Mouse (Mus musculus) embryonic facial prominence, embryonic 11.5 days (tissue): ENCODE data around the gene Elavl3. TPM values are rescaled to one million over a fixed set of nuclear protein-coding genes. Genes with fewer than 3 reads are reported as not detected.
"Not testable (repeated sequence)": the region's sequence is repeated elsewhere in the genome, so short reads cannot be mapped to it uniquely, and the experiment has no call there.

Experiments
- ATAC-seq: fragments of 200-750 bp; cut with Nextera tagmentation; replicated peaks from 2 replicates; pipeline ENCODE4 v1.8.0; 2017; ENCODE audit warnings: low read depth; ENCODE audit not compliant: insufficient number of reproducible peaks, low FRiP score, low TSS enrichment
- DNase-seq: peaks from one replicate; pipeline ENCODE4 v3.0.0-alpha.2; 2015; ENCODE audit warnings: low spot score
- H3K27ac ChIP-seq: fragments of 300-500 bp; sonication (generic); replicated peaks from 2 replicates; pipeline ENCODE4 v1.5.1; 2014; ENCODE audit warnings: mild to moderate bottlenecking, low read depth, low read length, control low read depth
- H3K27me3 ChIP-seq: fragments of 300-500 bp; sonication (generic); 2 replicates; pipeline ENCODE4 v1.6.1; 2014; ENCODE audit warnings: mild to moderate bottlenecking, low read length, moderate library complexity, mixed read lengths; ENCODE audit not compliant: control insufficient read depth, insufficient read depth
- H3K36me3 ChIP-seq: fragments of 300-500 bp; sonication (generic); replicated peaks from 2 replicates; pipeline ENCODE4 v1.6.1; 2014; ENCODE audit warnings: low read depth, mild to moderate bottlenecking, low read length, moderate library complexity, mixed read lengths; ENCODE audit not compliant: control insufficient read depth, insufficient read depth
- H3K4me1 ChIP-seq: fragments of 300-500 bp; sonication (generic); 2 replicates; pipeline ENCODE4 v1.6.1; 2014; ENCODE audit warnings: low read length, mixed read lengths; ENCODE audit not compliant: control insufficient read depth, insufficient read depth
- H3K4me2 ChIP-seq: fragments of 300-500 bp; sonication (generic); 2 replicates; pipeline ENCODE4 v1.6.1; 2014; ENCODE audit warnings: low read depth, mild to moderate bottlenecking, control low read depth, low read length, moderate library complexity
- H3K4me3 ChIP-seq: fragments of 300-500 bp; sonication (generic); 2 replicates; pipeline ENCODE4 v1.5.1; 2014; ENCODE audit warnings: low read depth, low read length, control low read depth
- H3K9ac ChIP-seq: fragments of 300-500 bp; sonication (generic); replicated peaks from 2 replicates; pipeline ENCODE4 v1.6.1; 2014; ENCODE audit warnings: mild to moderate bottlenecking, control low read depth, low read length
- H3K9me3 ChIP-seq: fragments of 300-500 bp; sonication (generic); replicated peaks from 2 replicates; pipeline ENCODE4 v1.6.1; 2016; ENCODE audit warnings: mild to moderate bottlenecking, low read length, inconsistent platforms, mixed read lengths; ENCODE audit not compliant: control insufficient read depth
- WGBS: fragments of 180-500 bp; shearing (Covaris S2); extraction: QIAGEN DNeasy Blood & Tissue Kit; methylation state at CpG from one replicate; pipeline ENCODE4 v1.1.7; 2014; 5-methylcytosine and 5-hydroxymethylcytosine counted together
- polyA plus RNA-seq: library from polyadenylated mRNA; unstranded; fragments of >200 nt; fragmentation: Nextera tagmentation; extraction: Ambion mirVana; gene quantifications from 2 replicates; pipeline ENCODE4 v1.2.1, GENCODE M21; 2014

The Elavl3 gene
- polyA plus RNA-seq, 1 experiment from 2014 or later: 11.2 TPM

DNA sequence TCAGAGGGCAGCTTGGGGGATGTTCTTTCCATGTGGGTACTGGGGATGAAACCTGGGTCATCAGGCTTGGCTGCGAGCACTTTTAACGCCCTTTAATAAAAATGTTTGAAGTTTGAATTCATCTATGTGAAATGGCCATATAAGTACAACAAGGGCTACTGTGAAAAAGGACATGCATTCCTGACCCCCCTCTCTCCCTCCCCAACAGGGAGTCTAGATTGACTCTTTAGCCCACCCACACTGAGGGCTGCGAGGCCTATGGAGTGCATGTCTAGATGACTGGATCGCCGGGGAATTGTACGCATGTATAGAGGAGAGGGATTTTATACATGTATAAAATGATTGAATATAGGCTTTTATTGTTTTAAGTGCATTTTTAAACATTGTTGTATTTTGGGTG, 34.2 kb upstream of the Elavl3 start:
- H3K9me3 ChIP-seq: no peaks in the 10 kb centered on the region
- no peak overlapping the region for H3K27ac ChIP-seq
- 75% methylated on average over 6 of the region's 6 CpGs for WGBS
- no peaks in the 10 kb centered on the region for H3K4me1 ChIP-seq
- H3K4me3 ChIP-seq: peak overlapping the region; percentile 70
- no peaks in the 10 kb centered on the region for H3K36me3 ChIP-seq
- no peak for ATAC-seq
- H3K27me3 ChIP-seq: no peaks in the 10 kb centered on the region
- peak overlapping the region; percentile 50; the same call in 1 of the 2 replicates for H3K9ac ChIP-seq
- no peak for DNase-seq
- H3K4me2 ChIP-seq: peak overlapping the region; percentile 32

DNA sequence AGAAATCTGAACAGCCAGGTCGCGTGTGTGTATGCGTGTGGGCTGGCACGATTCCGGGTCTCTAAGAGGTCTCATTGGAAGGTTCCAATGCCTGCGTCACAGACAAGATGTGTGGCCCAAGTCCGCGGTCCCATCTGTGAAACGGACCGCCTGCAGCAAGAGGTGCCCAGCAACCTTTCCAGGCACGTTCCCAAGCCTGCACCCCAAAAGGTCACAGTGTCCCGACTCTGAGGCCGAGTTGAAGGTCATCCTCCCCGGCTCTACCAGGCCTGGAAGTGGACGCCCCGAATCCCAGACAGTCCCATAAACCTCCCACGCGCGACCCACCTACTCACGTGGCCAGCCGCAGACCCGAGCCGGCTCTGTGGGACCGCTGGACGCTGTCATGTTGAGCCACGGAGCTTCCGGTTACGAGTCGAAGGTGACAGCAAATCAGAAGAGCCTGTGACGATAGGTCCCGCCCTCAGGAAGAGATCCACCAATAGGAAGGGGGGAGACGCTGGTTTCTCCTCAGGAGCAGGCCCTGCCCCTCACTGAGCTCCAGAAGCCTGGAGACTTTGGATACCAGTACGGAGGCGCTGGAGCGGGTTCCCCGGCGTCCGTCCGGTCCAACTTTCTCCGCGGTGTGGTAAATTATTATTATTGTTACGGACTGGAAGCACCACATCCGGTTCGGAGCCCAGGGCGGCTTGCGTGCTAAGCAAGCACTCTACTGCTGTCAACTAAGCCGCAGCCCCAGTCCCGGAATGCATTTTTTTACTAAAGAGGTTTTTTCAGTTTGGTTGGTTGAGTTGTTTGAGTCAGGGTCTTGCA, 33.4 kb upstream of the Elavl3 start, which contains the start of gene Ecsit:
TSS of gene Ecsit (minus strand) at position 417 of the 813 bp plus-strand sequence.
- ATAC-seq (peak; percentile 95), DNase-seq (peak; percentile 96)
- peak within 1 kb of the TSS; percentile 73 for H3K4me2 ChIP-seq
- H3K27ac ChIP-seq: no peak within 1 kb of the TSS
- WGBS: under 1% methylated on average over 48 of the region's 48 CpGs
- no peaks in the 10 kb centered on the region for H3K4me1 ChIP-seq
- H3K4me3 ChIP-seq: peak within 1 kb of the TSS; percentile 70
- no peaks in the 10 kb centered on the region for H3K36me3 ChIP-seq
- H3K9me3 ChIP-seq: no peaks in the 10 kb centered on the region
- peak within 1 kb of the TSS; percentile 63 for H3K9ac ChIP-seq
- H3K27me3 ChIP-seq: no peaks in the 10 kb centered on the region

DNA sequence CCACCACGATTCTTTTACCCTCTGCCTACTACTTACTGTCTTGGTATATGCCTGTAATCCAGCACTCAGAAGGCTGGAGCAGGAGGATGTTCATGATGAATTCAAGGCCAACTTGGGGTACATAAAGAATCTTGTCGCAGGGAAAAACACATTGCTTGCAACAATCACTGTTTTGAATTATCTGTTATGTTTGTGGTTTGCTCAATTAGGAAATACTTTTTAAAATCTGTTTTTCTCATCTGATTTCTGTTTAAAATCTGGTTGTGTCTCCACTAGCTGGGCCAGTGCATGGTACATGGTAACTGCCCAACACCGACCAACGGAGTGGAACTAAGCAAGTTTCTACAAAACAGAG, 32.8 kb upstream of the Elavl3 start:
- 34% methylated on average over 4 of the region's 4 CpGs for WGBS
- H3K9ac ChIP-seq: peak overlapping the region; percentile 63
- H3K9me3 ChIP-seq: no peaks in the 10 kb centered on the region
- peak overlapping the region; percentile 70 for H3K4me3 ChIP-seq
- H3K27ac ChIP-seq: no peak overlapping the region
- ATAC-seq (0 out of 2 replicates have a peak, but pooled peaks have one; percentile 14), DNase-seq (no peak)
- H3K27me3 ChIP-seq: no peaks in the 10 kb centered on the region
- H3K4me1 ChIP-seq: no peaks in the 10 kb centered on the region
- peak overlapping the region; percentile 73 for H3K4me2 ChIP-seq
- H3K36me3 ChIP-seq: no peaks in the 10 kb centered on the region

DNA sequence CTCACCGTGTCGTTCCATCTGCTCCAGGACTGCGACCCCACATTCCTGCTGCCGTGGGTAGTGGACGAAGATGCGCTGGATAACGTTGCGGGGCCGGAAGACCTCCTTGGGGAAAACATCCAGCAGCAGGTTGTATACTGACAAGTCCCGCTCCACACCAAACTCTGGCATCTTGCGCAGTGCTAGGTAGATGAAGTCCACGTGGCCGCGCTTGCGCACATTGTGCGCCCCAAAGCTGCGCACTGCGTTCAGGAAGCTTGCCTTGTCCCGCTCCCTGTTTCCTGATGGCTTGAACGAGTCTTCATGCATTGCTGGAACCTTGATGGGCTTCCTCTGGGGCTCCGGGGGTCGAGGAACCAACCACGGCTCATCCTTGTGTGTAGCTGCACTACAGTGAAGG, 24.4 kb upstream of the Elavl3 start:
- no peak overlapping the region for H3K4me2 ChIP-seq
- H3K27ac ChIP-seq: no peak overlapping the region
- H3K4me1 ChIP-seq: no peaks in the 10 kb centered on the region
- 94% methylated on average over 23 of the region's 23 CpGs for WGBS
- ATAC-seq (no peak), DNase-seq (no peak)
- no peaks in the 10 kb centered on the region for H3K36me3 ChIP-seq
- no peak overlapping the region for H3K9ac ChIP-seq
- H3K27me3 ChIP-seq: no peaks in the 10 kb centered on the region
- H3K4me3 ChIP-seq: no peak overlapping the region
- H3K9me3 ChIP-seq: no peaks in the 10 kb centered on the region

DNA sequence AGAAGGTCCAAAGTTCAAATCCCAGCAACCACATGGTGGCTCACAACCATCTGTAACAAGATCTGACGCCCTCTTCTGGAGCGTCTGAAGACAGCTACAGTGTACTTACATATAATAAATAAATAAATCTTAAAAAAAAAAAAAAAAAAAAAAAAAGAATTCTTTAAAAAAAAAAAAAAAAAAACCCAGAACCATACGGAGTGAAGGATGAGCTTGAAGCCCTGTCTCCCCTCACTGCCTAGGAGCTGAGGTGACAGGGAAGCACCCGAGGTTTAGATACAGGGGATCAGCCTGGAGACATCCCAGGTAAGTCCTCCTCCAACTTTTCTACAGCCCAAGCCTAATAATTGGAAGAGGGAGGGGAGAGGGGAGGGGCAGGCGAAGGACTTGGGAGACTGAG, 24.0 kb upstream of the Elavl3 start:
- not testable (repeated sequence) for DNase-seq, H3K27ac ChIP-seq, H3K27me3 ChIP-seq, H3K9ac ChIP-seq, ATAC-seq, H3K4me3 ChIP-seq, H3K4me2 ChIP-seq, H3K4me1 ChIP-seq, H3K9me3 ChIP-seq, H3K36me3 ChIP-seq
- 57% methylated on average over 5 of the region's 5 CpGs for WGBS

DNA sequence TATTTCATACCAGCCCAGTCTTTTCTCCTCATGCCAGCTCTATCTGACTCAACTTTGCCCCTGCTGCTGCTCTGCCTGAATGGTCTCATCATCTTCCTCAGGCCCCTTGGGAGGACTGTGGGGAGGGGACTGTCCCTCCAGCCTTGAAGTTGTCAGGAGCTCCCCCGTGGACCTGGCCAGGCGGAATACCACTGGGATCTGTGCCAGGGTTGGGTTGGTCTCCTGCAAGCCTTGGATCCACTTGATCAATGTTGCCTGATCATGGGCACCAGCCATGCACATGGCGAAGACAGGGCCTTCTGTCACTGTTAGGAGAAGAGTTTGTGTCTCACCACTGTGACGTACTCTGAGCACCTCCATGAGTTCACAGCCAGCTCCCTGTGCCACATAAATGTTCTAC, 20.5 kb upstream of the Elavl3 start:
- no peaks in the 10 kb centered on the region for H3K4me1 ChIP-seq
- no peak overlapping the region for H3K4me3 ChIP-seq
- ATAC-seq (no peak), DNase-seq (no peak)
- no peaks in the 10 kb centered on the region for H3K27me3 ChIP-seq
- H3K9me3 ChIP-seq: no peaks in the 10 kb centered on the region
- H3K4me2 ChIP-seq: no peak overlapping the region
- no peak overlapping the region for H3K27ac ChIP-seq
- no peaks in the 10 kb centered on the region; the same call in 1 of the 2 replicates for H3K36me3 ChIP-seq
- 88% methylated on average over 4 of the region's 4 CpGs for WGBS
- H3K9ac ChIP-seq: no peak overlapping the region

DNA sequence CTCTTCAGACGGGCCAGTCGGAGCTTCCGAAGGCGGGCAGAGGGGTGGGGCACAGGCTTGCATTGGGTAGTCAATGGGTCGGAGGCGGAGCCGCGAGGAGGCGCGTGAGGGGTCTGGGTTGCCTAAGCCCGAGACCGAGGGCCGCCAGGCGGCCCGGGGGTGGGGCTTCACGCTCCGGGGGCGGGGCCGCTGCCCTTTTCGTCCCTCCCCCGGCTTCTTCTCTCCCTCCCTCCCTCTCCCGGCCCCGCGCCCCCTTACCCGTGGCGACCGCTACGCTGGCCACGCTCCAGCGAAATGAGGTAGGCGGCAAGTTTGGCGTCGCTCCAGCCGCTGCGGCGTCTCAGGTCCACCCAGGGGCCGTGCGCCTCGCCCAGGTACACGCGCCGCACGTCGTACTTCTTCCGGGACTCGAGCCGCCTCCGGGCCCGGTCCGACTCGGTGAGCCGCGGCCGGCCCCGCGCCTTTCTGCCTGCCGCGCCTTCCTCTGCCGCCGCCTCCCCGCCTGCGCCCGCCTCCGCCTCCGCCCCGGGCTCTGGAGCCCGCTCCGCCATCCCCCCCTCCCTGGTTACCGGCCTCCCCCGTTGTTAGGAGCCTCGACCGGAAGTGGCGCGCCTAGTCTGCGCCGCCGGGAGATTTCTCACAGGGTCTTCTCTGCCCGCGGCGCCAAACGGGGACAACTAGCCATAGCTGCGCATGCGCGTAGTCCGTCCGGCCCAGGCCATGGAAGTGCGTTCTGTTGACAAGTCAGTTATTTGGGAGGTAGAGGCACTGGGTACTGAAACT, 19.2 kb upstream of the Elavl3 start, which contains the start of the genes Gm49318 and Zfp653:
TSS of gene Gm49318 (minus strand) at position 469 of the 783 bp plus-strand sequence.
TSS of gene Zfp653 (minus strand) at position 586 of the 783 bp plus-strand sequence.
- Histone ChIP-seq H3K36me3 (no peaks in the 10 kb centered on the region; the same call in 1 of the 2 replicates), H3K27me3 (no peaks in the 10 kb centered on the region), H3K4me2 (peak within 1 kb of the TSS; percentile 47), H3K27ac (peak within 1 kb of the TSS; percentile 92), H3K4me1 (no peaks in the 10 kb centered on the region), H3K9ac (peak within 1 kb of the TSS; percentile 84), H3K9me3 (no peaks in the 10 kb centered on the region), H3K4me3 (peak within 1 kb of the TSS; percentile 64)
- DNase-seq (peak; percentile 97), ATAC-seq (peak; percentile 98)
- under 1% methylated on average over 72 of the region's 87 CpGs for WGBS
